Mouse (Mus musculus) midbrain, embryonic 12.5 days (tissue): Measurements from ENCODE around the gene Srsf5. TPM values are rescaled to one million over a fixed set of nuclear protein-coding genes. Genes with fewer than 3 reads are reported as not detected.
A peak's percentile ranks its signal among the peaks of the same experiment; 100 is the strongest.

Source experiments
- ATAC-seq: fragments of 200-750 bp; cut with Nextera tagmentation; 2 replicates; pipeline ENCODE4 v1.8.0; 2017; ENCODE audit warnings: low read depth, moderate TSS enrichment, moderate library complexity; ENCODE audit not compliant: low FRiP score
- H3K27ac ChIP-seq: fragments of 300-500 bp; sonication (generic); replicated peaks from 2 replicates; pipeline ENCODE4 v1.5.1; 2016; ENCODE audit warnings: mild to moderate bottlenecking
- H3K27me3 ChIP-seq: fragments of 300-500 bp; sonication (generic); 2 replicates; pipeline ENCODE4 v1.6.1; 2016; ENCODE audit warnings: mild to moderate bottlenecking
- H3K36me3 ChIP-seq: fragments of 300-500 bp; sonication (generic); 2 replicates; pipeline ENCODE4 v1.6.1; 2016
- H3K4me1 ChIP-seq: fragments of 300-500 bp; sonication (generic); 2 replicates; pipeline ENCODE4 v1.6.1; 2016
- H3K4me2 ChIP-seq: fragments of 300-500 bp; sonication (generic); replicated peaks from 2 replicates; pipeline ENCODE4 v1.6.1; 2016; ENCODE audit warnings: mild to moderate bottlenecking, moderate library complexity
- H3K4me3 ChIP-seq: fragments of 300-500 bp; sonication (generic); 2 replicates; pipeline ENCODE4 v1.5.1; 2016; ENCODE audit warnings: mild to moderate bottlenecking
- H3K9ac ChIP-seq: fragments of 300-500 bp; sonication (generic); replicated peaks from 2 replicates; pipeline ENCODE4 v1.6.1; 2016; ENCODE audit warnings: mild to moderate bottlenecking, moderate library complexity
- H3K9me3 ChIP-seq: fragments of 300-500 bp; sonication (generic); 2 replicates; pipeline ENCODE4 v1.6.1; 2016; ENCODE audit warnings: mild to moderate bottlenecking
- WGBS: fragments of 180-500 bp; shearing (Covaris S2); methylation state at CpG from one replicate; pipeline ENCODE4 v1.1.7; 2016; 5-methylcytosine and 5-hydroxymethylcytosine counted together
- polyA plus RNA-seq: library from polyadenylated mRNA; unstranded; fragments of >200 nt; fragmentation: Nextera tagmentation; extraction: Ambion mirVana; gene quantifications from 2 replicates; pipeline ENCODE4 v1.2.1, GENCODE M21; 2016

The Srsf5 gene
- 611 and 617 TPM in 2 replicates for polyA plus RNA-seq

DNA sequence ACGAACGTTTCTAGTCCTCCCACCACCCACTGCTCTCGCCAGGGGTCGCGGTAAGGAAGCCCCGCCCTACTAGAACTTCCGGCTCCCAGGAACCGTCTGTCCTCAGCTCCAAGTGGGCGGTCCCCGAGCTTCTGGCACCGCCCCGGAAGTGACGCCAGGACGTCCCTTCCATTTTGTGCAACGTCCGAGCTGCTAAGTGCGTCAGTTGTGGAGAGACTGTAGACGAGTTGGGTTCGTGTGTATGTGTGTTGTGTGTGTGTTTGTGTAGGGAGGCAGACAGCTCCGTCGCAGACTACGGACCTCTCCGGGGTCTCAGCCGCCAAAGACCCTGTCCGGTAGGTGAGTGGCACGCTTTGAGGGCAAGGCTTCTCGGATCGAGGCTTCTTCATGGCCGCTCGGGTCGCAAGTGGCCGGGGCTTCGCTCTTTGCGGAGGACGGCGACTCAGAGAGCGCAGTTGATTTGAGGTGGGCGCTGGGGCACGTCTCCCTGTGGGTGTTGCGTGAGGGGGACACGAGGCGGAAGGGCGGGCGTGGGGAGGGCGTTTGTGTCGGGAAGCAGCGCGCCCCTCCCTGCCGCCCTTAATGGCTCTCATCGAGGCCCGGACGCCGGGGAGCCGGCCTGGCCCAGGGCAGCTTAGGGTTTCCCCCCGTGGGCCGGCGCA lies at the start of gene Srsf5:
Srsf5 (plus strand) TSS at position 171 of the 662 bp plus-strand sequence.
- Histone ChIP-seq H3K27me3 (no peaks in the 10 kb centered on the region), H3K9ac (peak within 1 kb of the TSS; percentile 92), H3K4me1 (peaks cover 10% of the 10 kb centered on the region), H3K4me3 (peak within 1 kb of the TSS; percentile 98), H3K4me2 (peak within 1 kb of the TSS; percentile 59), H3K36me3 (peaks cover 28% of the 10 kb centered on the region), H3K9me3 (no peaks in the 10 kb centered on the region), H3K27ac (peak within 1 kb of the TSS; percentile 91)
- WGBS = under 1% methylated on average over 54 of the region's 57 CpGs
- peak; percentile 90 for ATAC-seq

DNA sequence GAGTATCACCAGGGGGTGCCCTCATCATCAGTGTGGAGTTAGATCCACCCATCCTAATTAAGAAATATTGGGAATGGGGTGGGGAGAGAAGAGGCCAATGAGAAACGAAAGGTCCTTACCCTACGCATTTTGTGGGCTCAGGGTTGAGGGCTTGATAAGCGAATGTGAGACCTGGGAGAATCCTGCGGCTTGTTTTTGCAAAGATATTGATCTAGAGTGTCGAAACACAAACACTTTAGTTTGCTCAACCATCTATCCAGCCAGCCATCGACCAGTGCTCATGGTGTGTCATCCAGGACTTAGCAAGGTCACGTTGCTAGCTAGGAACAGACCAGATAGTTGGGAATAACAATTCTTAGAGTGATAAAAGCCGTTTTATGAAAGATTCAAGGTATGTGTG lies 35.7 kb upstream of the Srsf5 start:
- H3K4me1 ChIP-seq = no peaks in the 10 kb centered on the region
- no peak for ATAC-seq
- H3K27ac ChIP-seq = no peak overlapping the region

DNA sequence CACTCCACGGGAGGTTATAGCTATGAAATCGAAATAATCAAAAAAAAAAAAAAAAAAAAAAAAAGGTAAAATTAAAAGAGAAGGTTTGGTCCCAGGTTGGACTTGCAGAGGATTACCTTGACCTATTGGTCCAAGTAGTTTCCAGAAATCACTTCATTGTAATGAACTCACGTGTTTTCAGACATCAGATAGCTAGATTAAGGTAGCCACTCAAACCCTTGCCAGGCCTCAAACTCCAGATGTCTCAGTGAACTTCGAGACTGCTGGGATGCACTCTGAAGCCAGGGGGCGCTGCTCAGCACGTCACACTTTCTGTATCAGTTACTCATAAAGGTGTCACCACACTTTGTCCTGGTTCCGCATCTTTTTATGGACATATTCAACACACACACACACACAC lies 27.5 kb upstream of the Srsf5 start:
- WGBS = 64% methylated on average over 7 of the region's 7 CpGs

More for the DNA sequence above, 35.7 kb upstream of the Srsf5 start:
- WGBS = 88% methylated on average over 8 of the region's 8 CpGs
- H3K36me3 ChIP-seq = no peaks in the 10 kb centered on the region
- no peaks in the 10 kb centered on the region for H3K9me3 ChIP-seq
- H3K4me3 ChIP-seq = no peak overlapping the region
- H3K9ac ChIP-seq = no peak overlapping the region
- no peak overlapping the region for H3K4me2 ChIP-seq
- H3K27me3 ChIP-seq = no peaks in the 10 kb centered on the region

DNA sequence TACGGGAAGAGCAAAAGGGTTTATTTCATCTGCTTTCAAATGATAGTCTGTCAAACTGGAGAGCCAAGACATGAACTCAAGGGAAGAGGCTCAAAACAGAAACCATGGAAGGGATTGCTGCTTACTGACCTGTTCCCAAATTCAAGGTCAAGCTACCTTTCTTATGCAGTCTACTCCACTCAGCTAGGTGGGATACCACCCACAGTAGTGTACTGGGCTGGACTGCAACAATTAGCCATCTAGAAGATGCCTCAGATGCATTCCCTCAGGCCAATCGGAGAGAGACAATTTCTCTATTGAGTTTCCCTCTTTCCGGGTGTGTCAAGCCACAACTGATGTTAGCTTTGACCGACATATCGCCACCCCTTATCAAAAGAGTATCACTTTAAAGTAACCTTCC lies 24.0 kb upstream of the Srsf5 start:
- 96% methylated on average over 5 of the region's 5 CpGs for WGBS
- Histone ChIP-seq H3K27me3 (no peaks in the 10 kb centered on the region), H3K4me2 (no peak overlapping the region), H3K4me1 (0 out of 2 replicates have a peak, but pooled peaks cover 2% of the 10 kb centered on the region), H3K9me3 (no peaks in the 10 kb centered on the region), H3K9ac (no peak overlapping the region), H3K4me3 (no peak overlapping the region), H3K36me3 (no peaks in the 10 kb centered on the region), H3K27ac (no peak overlapping the region)
- ATAC-seq = no peak

More for the DNA sequence above, 27.5 kb upstream of the Srsf5 start:
- Histone ChIP-seq H3K9ac (no peak overlapping the region), H3K27me3 (no peaks in the 10 kb centered on the region), H3K4me2 (no peak overlapping the region), H3K36me3 (no peaks in the 10 kb centered on the region), H3K4me1 (0 out of 2 replicates have a peak, but pooled peaks cover under 1% of the 10 kb centered on the region), H3K27ac (no peak overlapping the region), H3K9me3 (no peaks in the 10 kb centered on the region), H3K4me3 (no peak overlapping the region)
- ATAC-seq = no peak

DNA sequence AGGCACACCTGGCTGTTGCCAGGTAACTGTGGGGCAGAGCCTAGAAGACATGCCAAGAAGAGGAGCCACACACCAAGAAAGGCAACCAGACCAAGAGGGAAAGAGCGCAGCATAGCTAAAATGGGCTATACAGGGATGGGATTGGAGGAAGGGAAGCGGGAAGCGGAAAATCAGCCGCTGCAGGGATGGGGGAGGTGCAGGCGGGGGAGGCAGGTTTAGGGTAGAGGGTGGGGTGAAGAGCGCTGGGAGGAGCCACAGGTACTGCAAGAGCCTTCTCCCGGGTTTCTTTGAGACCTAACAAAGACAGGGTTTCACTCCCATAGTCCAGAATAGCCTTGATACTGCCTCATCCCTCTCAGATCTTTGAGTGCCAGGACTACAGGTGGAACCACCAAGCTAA lies 22.4 kb upstream of the Srsf5 start:
- Histone ChIP-seq H3K4me2 (0 out of 2 replicates have a peak overlapping the region, but pooled peaks have one; percentile 3), H3K4me3 (no peak overlapping the region), H3K9me3 (no peaks in the 10 kb centered on the region), H3K9ac (no peak overlapping the region), H3K27ac (no peak overlapping the region), H3K27me3 (no peaks in the 10 kb centered on the region), H3K4me1 (0 out of 2 replicates have a peak, but pooled peaks cover 2% of the 10 kb centered on the region), H3K36me3 (no peaks in the 10 kb centered on the region)
- ATAC-seq = no peak
- 6% methylated on average over 7 of the region's 7 CpGs for WGBS

DNA sequence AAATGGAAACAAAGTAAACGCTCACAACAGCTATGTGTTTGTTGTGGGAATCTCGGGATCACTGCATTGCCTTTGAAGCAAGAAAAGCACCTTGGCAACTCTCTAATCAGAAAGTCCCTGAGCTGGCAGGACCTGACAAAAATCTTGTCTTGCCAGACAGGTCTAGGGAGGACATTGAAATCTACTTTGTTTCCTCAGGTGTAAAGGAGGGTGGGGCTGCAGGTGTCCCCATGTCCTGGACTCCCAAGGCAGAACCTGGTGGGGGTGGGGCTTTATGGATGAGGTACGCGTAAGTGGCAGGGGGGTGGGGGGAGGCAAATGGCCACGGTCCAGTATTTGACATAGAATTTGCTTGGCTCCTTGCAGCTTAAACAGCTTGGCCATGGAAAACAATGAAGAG lies 21.7 kb upstream of the Srsf5 start:
- no peak overlapping the region for H3K9ac ChIP-seq
- 76% methylated on average over 5 of the region's 5 CpGs for WGBS
- no peaks in the 10 kb centered on the region for H3K9me3 ChIP-seq
- H3K4me1 ChIP-seq = 0 out of 2 replicates have a peak, but pooled peaks cover 2% of the 10 kb centered on the region
- H3K4me3 ChIP-seq = no peak overlapping the region
- no peak overlapping the region for H3K4me2 ChIP-seq
- H3K36me3 ChIP-seq = no peaks in the 10 kb centered on the region
- H3K27me3 ChIP-seq = no peaks in the 10 kb centered on the region
- no peak for ATAC-seq
- H3K27ac ChIP-seq = no peak overlapping the region

DNA sequence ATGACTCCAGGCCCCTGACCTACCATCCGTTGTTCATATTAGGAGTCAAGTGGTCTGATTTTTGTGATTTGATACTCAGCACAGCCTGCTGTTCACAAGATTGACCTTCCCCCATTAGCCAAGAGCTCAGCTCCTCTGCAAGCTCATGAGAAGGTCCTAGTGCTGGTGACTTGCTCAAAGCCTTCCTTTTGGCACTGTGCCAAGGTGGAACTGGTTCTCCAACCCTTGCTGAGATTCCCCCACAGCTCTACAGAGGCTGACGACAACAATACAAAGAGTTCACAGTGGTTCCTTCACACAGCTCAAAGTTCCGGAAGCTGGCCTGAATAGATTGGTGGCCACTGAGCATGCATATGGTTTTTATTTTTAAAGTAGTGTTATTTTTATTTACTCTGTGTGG lies 21.1 kb upstream of the Srsf5 start:
- Histone ChIP-seq H3K27me3 (no peaks in the 10 kb centered on the region), H3K27ac (no peak overlapping the region), H3K4me3 (no peak overlapping the region), H3K9ac (no peak overlapping the region), H3K4me2 (no peak overlapping the region), H3K36me3 (no peaks in the 10 kb centered on the region), H3K9me3 (no peaks in the 10 kb centered on the region), H3K4me1 (0 out of 2 replicates have a peak, but pooled peaks cover 2% of the 10 kb centered on the region)
- 66% methylated on average over 3 of the region's 3 CpGs for WGBS
- ATAC-seq = no peak

DNA sequence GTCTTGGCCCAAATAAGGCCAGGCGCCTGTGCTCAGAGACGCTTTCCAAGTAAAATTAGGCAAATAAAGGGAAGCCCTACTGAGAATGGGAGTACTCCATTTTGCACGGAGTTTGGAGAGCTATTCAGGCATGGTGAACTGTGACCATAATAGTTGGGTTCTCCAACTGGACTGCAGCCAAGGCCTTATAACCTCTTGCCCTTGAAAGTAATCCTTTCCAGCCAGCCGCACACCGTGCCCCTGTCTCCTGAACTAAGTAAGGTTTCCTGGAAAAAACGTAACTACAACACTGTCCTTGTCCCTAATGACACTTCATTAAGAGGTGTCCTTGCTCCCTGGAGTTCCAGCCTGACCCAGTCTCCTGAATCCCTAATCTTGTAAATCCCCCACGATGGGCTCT lies 19.4 kb upstream of the Srsf5 start:
- Histone ChIP-seq H3K9ac (no peak overlapping the region), H3K9me3 (no peaks in the 10 kb centered on the region), H3K27ac (no peak overlapping the region), H3K4me1 (0 out of 2 replicates have a peak, but pooled peaks cover 2% of the 10 kb centered on the region), H3K27me3 (no peaks in the 10 kb centered on the region), H3K36me3 (no peaks in the 10 kb centered on the region), H3K4me2 (no peak overlapping the region), H3K4me3 (no peak overlapping the region)
- 28% methylated on average over 7 of the region's 7 CpGs for WGBS
- ATAC-seq = no peak

DNA sequence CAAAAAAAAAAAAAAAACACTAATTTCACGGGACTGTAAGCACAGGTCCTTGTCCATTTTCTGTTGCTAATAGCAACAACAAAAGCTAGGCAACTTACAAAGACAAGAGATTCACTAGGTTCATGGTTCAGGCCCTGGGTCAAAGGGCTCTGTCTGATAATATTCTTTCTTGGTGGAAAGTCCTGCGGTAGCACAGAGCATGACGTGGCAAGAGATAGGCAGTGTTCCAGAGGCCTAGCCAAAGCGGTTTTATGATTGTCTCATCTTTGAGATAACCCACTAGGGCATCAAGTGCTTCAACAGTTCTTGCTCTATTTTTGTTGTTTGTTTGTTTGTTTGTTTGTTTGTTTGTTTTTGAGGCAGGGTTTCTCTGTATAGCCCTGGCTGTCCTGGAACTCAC lies 18.8 kb upstream of the Srsf5 start:
- Histone ChIP-seq H3K4me2 (no peak overlapping the region), H3K27ac (no peak overlapping the region)
- WGBS = 78% methylated on average over 4 of the region's 4 CpGs

DNA sequence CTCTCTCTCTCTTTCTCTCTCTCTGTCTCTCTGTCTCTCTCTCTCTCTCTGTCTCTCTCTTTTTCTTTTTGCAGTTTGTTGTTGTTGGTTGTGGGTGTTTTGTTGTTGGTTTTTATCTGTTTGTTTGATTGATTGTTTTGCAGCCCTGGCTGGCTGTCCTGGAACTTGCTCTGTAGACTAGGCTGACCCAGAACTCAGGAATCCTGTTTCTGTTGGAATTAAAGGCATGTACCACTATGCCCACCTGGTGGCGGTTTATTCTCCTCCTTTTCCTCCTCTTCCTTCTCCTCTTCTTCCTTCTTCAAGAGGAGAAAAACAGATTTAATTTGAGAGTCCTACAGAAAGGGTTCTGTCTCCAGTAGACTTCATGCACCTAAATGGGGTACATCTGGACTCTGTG lies 17.8 kb upstream of the Srsf5 start:
- whole genome bisulfite sequencing = 63% methylated on average over 1 of the region's 1 CpGs
- Histone ChIP-seq H3K4me1 (0 out of 2 replicates have a peak, but pooled peaks cover 2% of the 10 kb centered on the region), H3K36me3 (no peaks in the 10 kb centered on the region), H3K27me3 (no peaks in the 10 kb centered on the region), H3K4me3 (no peak overlapping the region), H3K27ac (no peak overlapping the region), H3K4me2 (no peak overlapping the region), H3K9me3 (no peaks in the 10 kb centered on the region), H3K9ac (no peak overlapping the region)
- no peak for ATAC-seq

More for the DNA sequence above, 18.8 kb upstream of the Srsf5 start:
- no peaks in the 10 kb centered on the region for H3K36me3 ChIP-seq
- H3K9me3 ChIP-seq = no peaks in the 10 kb centered on the region
- no peak overlapping the region for H3K4me3 ChIP-seq
- ATAC-seq = no peak
- H3K27me3 ChIP-seq = no peaks in the 10 kb centered on the region
- no peak overlapping the region for H3K9ac ChIP-seq
- H3K4me1 ChIP-seq = 0 out of 2 replicates have a peak, but pooled peaks cover 2% of the 10 kb centered on the region

DNA sequence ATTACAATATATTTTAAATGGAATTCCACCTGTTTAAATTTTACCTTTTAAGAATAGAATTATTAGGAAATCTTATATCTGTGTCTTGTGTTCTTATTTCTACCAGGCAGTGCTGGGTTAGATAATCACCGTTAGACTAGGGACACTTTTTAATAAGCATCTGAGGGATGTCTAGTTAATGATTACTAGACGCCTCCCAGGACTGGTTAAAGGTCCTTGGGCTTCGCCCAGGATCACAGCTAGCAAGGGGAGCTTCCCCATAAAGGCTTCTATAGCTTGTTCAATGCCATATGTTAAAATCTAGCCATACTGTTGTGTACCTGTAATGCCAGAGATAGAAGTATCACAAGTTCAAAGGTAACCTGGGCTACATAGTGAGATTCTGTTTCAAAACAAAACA lies 16.4 kb upstream of the Srsf5 start:
- no peaks in the 10 kb centered on the region for H3K9me3 ChIP-seq
- H3K4me2 ChIP-seq = no peak overlapping the region
- H3K27me3 ChIP-seq = no peaks in the 10 kb centered on the region
- 87% methylated on average over 3 of the region's 3 CpGs for WGBS
- no peak overlapping the region for H3K27ac ChIP-seq
- H3K9ac ChIP-seq = no peak overlapping the region
- ATAC-seq = no peak
- H3K4me3 ChIP-seq = no peak overlapping the region
- no peaks in the 10 kb centered on the region for H3K36me3 ChIP-seq
- H3K4me1 ChIP-seq = no peaks in the 10 kb centered on the region

DNA sequence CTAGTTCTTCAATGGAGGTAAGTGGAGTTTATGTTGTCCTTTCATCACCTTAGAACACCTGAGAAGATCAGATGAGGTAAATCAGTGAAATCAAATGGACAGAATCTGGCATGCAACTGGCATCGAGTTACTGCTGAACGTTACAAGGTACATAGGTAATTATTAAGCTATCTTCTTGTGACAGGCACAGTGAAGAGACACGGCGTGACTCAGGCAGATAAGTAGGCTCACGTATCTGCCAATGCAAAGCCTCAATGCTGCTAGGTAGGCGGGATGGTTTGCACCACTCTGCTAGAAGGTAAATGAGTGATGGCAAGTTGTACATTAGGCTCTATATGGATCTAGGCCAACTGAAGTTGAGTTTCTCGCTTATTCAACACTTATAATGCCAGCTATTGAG lies 15.2 kb upstream of the Srsf5 start:
- no peak overlapping the region for H3K4me2 ChIP-seq
- H3K4me3 ChIP-seq = no peak overlapping the region
- H3K27me3 ChIP-seq = no peaks in the 10 kb centered on the region
- no peaks in the 10 kb centered on the region for H3K36me3 ChIP-seq
- no peaks in the 10 kb centered on the region for H3K4me1 ChIP-seq
- no peaks in the 10 kb centered on the region for H3K9me3 ChIP-seq
- no peak for ATAC-seq
- no peak overlapping the region for H3K27ac ChIP-seq
- H3K9ac ChIP-seq = no peak overlapping the region
- WGBS = 87% methylated on average over 7 of the region's 7 CpGs
